Comparison of ENCODE assay signal across 7 mouse cellular contexts in the genomic region with DNA sequence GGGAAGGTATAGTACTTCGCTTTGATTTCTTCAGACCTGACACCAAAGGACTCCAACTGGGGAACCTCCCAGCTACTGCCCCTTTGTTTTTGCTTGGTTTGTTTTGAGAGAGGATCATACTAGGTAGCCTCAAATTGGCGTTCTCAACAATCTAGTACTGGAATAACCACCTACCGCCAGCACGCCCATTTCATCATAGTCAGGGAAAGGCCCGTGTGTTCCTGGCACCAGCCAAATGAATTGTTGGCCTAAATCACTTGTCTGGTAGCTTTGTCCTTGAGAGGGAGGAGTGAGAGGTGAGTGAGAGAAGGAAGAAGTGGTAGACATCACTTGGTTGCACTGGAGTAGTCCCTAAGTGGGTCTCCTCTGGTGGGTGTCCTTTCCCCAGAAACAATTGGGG. TPM values are rescaled to one million over a fixed set of nuclear protein-coding genes. Genes with fewer than 3 reads are reported as not detected.
DNase-seq lines count a peak whose midpoint lies in the region; ATAC-seq and TF ChIP-seq lines count a peak whose summit lies in the region.

No protein-coding gene starts in this region.

- H3K4me1 ChIP-seq in spleen, adult 2 months (ENCODE audit: control insufficient read depth, insufficient read depth, insufficient read length), result no peaks in the 10 kb centered on the region; the same call in 1 of the 2 replicates
- H3K4me1 ChIP-seq in forebrain, embryonic 13.5 days, result peaks cover 5% of the 10 kb centered on the region; the same call in 1 of the 2 replicates
- no peaks in the 10 kb centered on the region for H3K4me1 ChIP-seq in limb, embryonic 15.5 days
- H3K4me1 ChIP-seq in stomach, embryonic 16.5 days (ENCODE audit: control insufficient read depth, insufficient read depth, low read length), result no peaks in the 10 kb centered on the region

- peak overlapping the region; percentile 61 for H3K4me2 ChIP-seq in forebrain, embryonic 13.5 days
- peak overlapping the region; percentile 45 for H3K4me2 ChIP-seq in limb, embryonic 15.5 days
- H3K4me2 ChIP-seq in stomach, embryonic 16.5 days (ENCODE audit: low read depth, low read length), result peak overlapping the region; percentile 51

- no peak for ATAC-seq in forebrain, embryonic 13.5 days
- ATAC-seq in limb, embryonic 15.5 days (ENCODE audit: insufficient number of reproducible peaks, low FRiP score, low TSS enrichment, low read depth), result no peak
- no peak for ATAC-seq in stomach, embryonic 16.5 days (ENCODE audit: insufficient read depth, low FRiP score)

- no peaks in the 10 kb centered on the region for H3K36me3 ChIP-seq in spleen, adult 2 months (ENCODE audit: control insufficient read depth, insufficient read depth, low read length)
- no peaks in the 10 kb centered on the region for H3K36me3 ChIP-seq in forebrain, embryonic 13.5 days (ENCODE audit: poor library complexity, severe bottlenecking)
- H3K36me3 ChIP-seq in limb, embryonic 15.5 days, result no peaks in the 10 kb centered on the region
- H3K36me3 ChIP-seq in stomach, embryonic 16.5 days (ENCODE audit: control insufficient read depth, insufficient read depth, low read length), result no peaks in the 10 kb centered on the region

- no peak overlapping the region for H3K27ac ChIP-seq in spleen, adult 2 months (ENCODE audit: insufficient read depth, low read length)
- H3K27ac ChIP-seq in forebrain, embryonic 13.5 days, result no peak overlapping the region
- no peak overlapping the region for H3K27ac ChIP-seq in limb, embryonic 15.5 days
- H3K27ac ChIP-seq in stomach, embryonic 16.5 days (ENCODE audit: low read length), result no peak overlapping the region

- 40% methylated on average over 5 of the region's 5 CpGs for WGBS in spleen, adult 2 months
- 22% methylated on average over 5 of the region's 5 CpGs for WGBS in forebrain, embryonic 13.5 days
- 19% methylated on average over 5 of the region's 5 CpGs for WGBS in limb, embryonic 15.5 days
- WGBS in stomach, embryonic 16.5 days, result 17% methylated on average over 5 of the region's 5 CpGs

- TF ChIP-seq POLR2A in spleen, adult 2 months (IDR thresholded peaks at IDR 0.05; ENCODE audit: low read depth, low read length), result no peak

- no peaks in the 10 kb centered on the region for H3K27me3 ChIP-seq in spleen, adult 2 months (ENCODE audit: control insufficient read depth, insufficient read depth, low read length)
- H3K27me3 ChIP-seq in forebrain, embryonic 13.5 days, result no peaks in the 10 kb centered on the region
- peaks cover 11% of the 10 kb centered on the region for H3K27me3 ChIP-seq in limb, embryonic 15.5 days
- H3K27me3 ChIP-seq in stomach, embryonic 16.5 days (ENCODE audit: control insufficient read depth, insufficient read depth, low read length), result no peaks in the 10 kb centered on the region

- no peaks in the 10 kb centered on the region for H3K9me3 ChIP-seq in forebrain, embryonic 13.5 days (replicated peaks)
- no peaks in the 10 kb centered on the region for H3K9me3 ChIP-seq in limb, embryonic 15.5 days
- no peaks in the 10 kb centered on the region for H3K9me3 ChIP-seq in stomach, embryonic 16.5 days (replicated peaks; ENCODE audit: control insufficient read depth, low read length)

- TF ChIP-seq CTCF in spleen, adult 2 months (IDR thresholded peaks at IDR 0.05; ENCODE audit: extremely low read depth, insufficient read depth, insufficient read length, insufficient replicate concordance), result no peak

- H3K4me3 ChIP-seq in spleen, adult 2 months (ENCODE audit: extremely low read depth, insufficient read depth, insufficient read length), result peak overlapping the region; percentile 8; the same call in 1 of the 2 replicates
- H3K4me3 ChIP-seq in forebrain, embryonic 13.5 days, result peak overlapping the region; percentile 49
- peak overlapping the region; percentile 50 for H3K4me3 ChIP-seq in limb, embryonic 15.5 days
- peak overlapping the region; percentile 58 for H3K4me3 ChIP-seq in stomach, embryonic 16.5 days (replicated peaks; ENCODE audit: low read length)

- no peak overlapping the region for H3K9ac ChIP-seq in forebrain, embryonic 13.5 days
- no peak overlapping the region for H3K9ac ChIP-seq in limb, embryonic 15.5 days
- H3K9ac ChIP-seq in stomach, embryonic 16.5 days (ENCODE audit: low read length), result no peak overlapping the region

- DNase-seq in spleen, adult 2 months (ENCODE audit: low read depth in 1 of 2, low spot score in 2 of 2), result no peak
- DNase-seq in spleen, postnatal 14 days (ENCODE audit: low spot score in 2 of 2), result no peak
- no peak for DNase-seq in frontal cortex, postnatal 36 days (ENCODE audit: low spot score in 2 of 2)
- no peak for DNase-seq in layer of hippocampus, postnatal 10 days (ENCODE audit: low spot score in 2 of 2)

RNA-seq across cellular contexts. Expression of a gene that starts 0.6 kb away (rescaled TPM):
- polyA plus RNA-seq in spleen, adult 2 months (2012; rRNA removed), result 1.4 and 1.6 TPM in 2 replicates
- polyA plus RNA-seq in forebrain, embryonic 13.5 days (2015; fragmentation: Nextera tagmentation; extraction: Ambion mirVana), result 37.6 and 41.4 TPM in 2 replicates
- polyA plus RNA-seq in limb, embryonic 15.5 days (2015; fragmentation: Nextera tagmentation; extraction: Ambion mirVana), result 122 and 126 TPM in 2 replicates
- polyA plus RNA-seq in stomach, embryonic 16.5 days (2015; fragmentation: Nextera tagmentation; extraction: Ambion mirVana), result 107 and 116 TPM in 2 replicates
- total RNA-seq in layer of hippocampus, postnatal 10 days (2021), result 100 to 1,000 TPM; 121 to 122 TPM

Comparison
In these comparisons a context has a peak if more than half of its experiments do, and no peak if none do; other contexts are left out.
1. H3K4me3 ChIP-seq: peak in every context shown above with its lines; median percentile 58 in stomach, embryonic 16.5 days; 50 in limb, embryonic 15.5 days; 49 in forebrain, embryonic 13.5 days; 8 in spleen, adult 2 months.
2. RNA of a gene that starts 0.6 kb away (polyA plus RNA-seq): 122 to 126 TPM in limb, embryonic 15.5 days, 107 to 116 TPM in stomach, embryonic 16.5 days and 37.6 to 41.4 TPM in forebrain, embryonic 13.5 days; 1.4 to 1.6 TPM in spleen, adult 2 months; every median in the first group is over 10 times any median in the second.
3. Peak in every context shown above with its lines, with median percentiles within 50 percentile points of each other: H3K4me2 ChIP-seq.